Mouse (Mus musculus) ES-Bruce4 (cell line): Measurements from ENCODE around the gene E4f1. TPM values are rescaled to one million over a fixed set of nuclear protein-coding genes. Genes with fewer than 3 reads are reported as not detected.

Experiments used
- H3K27ac ChIP-seq: 2 replicates; pipeline ENCODE4 v1.5.1; 2012; ENCODE audit warnings: low read length, inconsistent platforms; ENCODE audit not compliant: insufficient read depth
- H3K27me3 ChIP-seq: 2 replicates; pipeline ENCODE4 v1.6.1; 2012; ENCODE audit warnings: mild to moderate bottlenecking, low read length, inconsistent platforms; ENCODE audit not compliant: control insufficient read depth, poor library complexity, insufficient read depth, severe bottlenecking
- H3K36me3 ChIP-seq: 2 replicates; pipeline ENCODE4 v1.6.1; 2012; ENCODE audit warnings: inconsistent platforms, mild to moderate bottlenecking, low read length, moderate library complexity; ENCODE audit not compliant: control insufficient read depth, poor library complexity, insufficient read depth, severe bottlenecking
- H3K4me1 ChIP-seq: one replicate; pipeline ENCODE4 v1.8.1; 2011; ENCODE audit warnings: low read length; ENCODE audit not compliant: control insufficient read depth, insufficient read depth
- H3K4me3 ChIP-seq: 2 replicates; pipeline ENCODE4 v1.5.1; 2011; ENCODE audit warnings: low read depth, mild to moderate bottlenecking, low read length
- H3K9ac ChIP-seq: 2 replicates; pipeline ENCODE4 v1.6.1; 2012; ENCODE audit warnings: low read depth, mild to moderate bottlenecking, inconsistent platforms; ENCODE audit not compliant: poor library complexity, severe bottlenecking
- H3K9me3 ChIP-seq: replicated peaks from 2 replicates; pipeline ENCODE4 v1.6.1; 2012; ENCODE audit warnings: mild to moderate bottlenecking, low read length, inconsistent platforms; ENCODE audit not compliant: control insufficient read depth, poor library complexity, insufficient read depth, severe bottlenecking
- CTCF ChIP-seq: IDR thresholded peaks from one replicate; pipeline ENCODE4 v1.8.1; 2011; ENCODE audit warnings: low read depth, low read length
- EP300 ChIP-seq: IDR thresholded peaks from 2 replicates; pipeline ENCODE4 v1.6.1; 2011; ENCODE audit warnings: low read depth, low read length; ENCODE audit not compliant: insufficient read depth
- POLR2A ChIP-seq: IDR thresholded peaks from one replicate; pipeline ENCODE4 v1.8.1; 2011; ENCODE audit warnings: low read length; ENCODE audit not compliant: insufficient read depth
- polyA plus RNA-seq: library from polyadenylated mRNA; stranded (reverse); fragments of >200 nt; gene quantifications from 2 replicates; pipeline ENCODE4 v1.2.4, GENCODE M21; 2011; ENCODE audit warnings: low read depth; ENCODE audit not compliant: missing spikeins, insufficient read depth, insufficient read length

Gene E4f1
- polyA plus RNA-seq, 1 experiment: 15.3 TPM

GRCm38 (mm10) chr17:24407116-24407803 lies 62.9 kb downstream of the E4f1 start:
- H3K27ac ChIP-seq: no peak overlapping the region
- H3K27me3 ChIP-seq: no peaks in the 10 kb centered on the region
- no peaks in the 10 kb centered on the region for H3K9me3 ChIP-seq
- no peak for TF ChIP-seq POLR2A
- TF ChIP-seq CTCF: no peak
- no peak for TF ChIP-seq EP300
- no peaks in the 10 kb centered on the region for H3K4me1 ChIP-seq
- H3K9ac ChIP-seq: no peak overlapping the region
- no peak overlapping the region for H3K4me3 ChIP-seq
- no peaks in the 10 kb centered on the region for H3K36me3 ChIP-seq

- H3K9ac ChIP-seq: no peak overlapping the region
- no peaks in the 10 kb centered on the region for H3K36me3 ChIP-seq
- no peaks in the 10 kb centered on the region for H3K9me3 ChIP-seq
- no peak overlapping the region for H3K4me3 ChIP-seq
- H3K27me3 ChIP-seq: no peaks in the 10 kb centered on the region
- no peak overlapping the region for H3K27ac ChIP-seq
- no peak for TF ChIP-seq CTCF
- TF ChIP-seq EP300: no peak
- no peak for TF ChIP-seq POLR2A
- H3K4me1 ChIP-seq: no peaks in the 10 kb centered on the region
Measured at GRCm38 (mm10) chr17:24402371-24402770, 67.7 kb downstream of the E4f1 start.

- no peaks in the 10 kb centered on the region for H3K4me1 ChIP-seq
Measured at GRCm38 (mm10) chr17:24394456-24394855, 75.7 kb downstream of the E4f1 start.

More at GRCm38 (mm10) chr17:24394456-24394855, 75.7 kb downstream of the E4f1 start:
- Histone ChIP-seq H3K27ac (no peak overlapping the region), H3K4me3 (no peak overlapping the region), H3K9me3 (no peaks in the 10 kb centered on the region), H3K27me3 (no peaks in the 10 kb centered on the region), H3K36me3 (no peaks in the 10 kb centered on the region), H3K9ac (no peak overlapping the region)
- TF ChIP-seq POLR2A (no peak), EP300 (no peak), CTCF (no peak)

Other genes with a start within 250 kb of the E4f1 start
- gene Tedc2, start 249.5 kb downstream of the E4f1 start, polyA plus RNA-seq: 21.0 and 24.5 TPM in 2 replicates
- 133 and 151 TPM in 2 replicates for gene Ccnf, start 218.8 kb downstream of the E4f1 start, polyA plus RNA-seq
- not detected in 2 replicates for gene Abca17, start 119.2 kb downstream of the E4f1 start, polyA plus RNA-seq
- gene Abca3, start 118.4 kb downstream of the E4f1 start, polyA plus RNA-seq: 15.1 and 15.4 TPM in 2 replicates
- 323 and 334 TPM in 2 replicates for gene Rnps1, start 55.7 kb downstream of the E4f1 start, polyA plus RNA-seq
- 46.4 and 46.7 TPM in 2 replicates for gene Eci1, start 43.7 kb downstream of the E4f1 start, polyA plus RNA-seq
- 0.42 and 0.99 TPM in 2 replicates for gene Dnase1l2, start 27.2 kb downstream of the E4f1 start, polyA plus RNA-seq
- gene Pgp, start 79 bp upstream of the E4f1 start, polyA plus RNA-seq: 15.4 and 16.4 TPM in 2 replicates
- gene Bricd5, start 3.6 kb upstream of the E4f1 start, polyA plus RNA-seq: not detected in 2 replicates
- 20.4 and 22.8 TPM in 2 replicates for gene Mlst8, start 8.8 kb upstream of the E4f1 start, polyA plus RNA-seq
- 1.7 and 3.3 TPM in 2 replicates for gene Caskin1, start 18.3 kb upstream of the E4f1 start, polyA plus RNA-seq
- gene Traf7, start 57.6 kb upstream of the E4f1 start, polyA plus RNA-seq: 145 and 168 TPM in 2 replicates
- 1.2 and 1.5 TPM in 2 replicates for gene Rab26, start 63.9 kb upstream of the E4f1 start, polyA plus RNA-seq
- gene Pkd1, start 79.5 kb upstream of the E4f1 start, polyA plus RNA-seq: 13.0 and 14.8 TPM in 2 replicates
- 51.1 and 53.2 TPM in 2 replicates for gene Tsc2, start 162.3 kb upstream of the E4f1 start, polyA plus RNA-seq
- gene Nthl1, start 162.4 kb upstream of the E4f1 start, polyA plus RNA-seq: 21.5 and 27.2 TPM in 2 replicates
- 10.3 and 13.5 TPM in 2 replicates for gene Slc9a3r2, start 180.0 kb upstream of the E4f1 start, polyA plus RNA-seq
- gene Npw, start 188.1 kb upstream of the E4f1 start, polyA plus RNA-seq: 1.6 TPM in 1 of 2 replicates, not detected in the other
- 39.0 and 42.1 TPM in 2 replicates for gene Zfp598, start 199.4 kb upstream of the E4f1 start, polyA plus RNA-seq
- gene Syngr3, start 219.6 kb upstream of the E4f1 start, polyA plus RNA-seq: 8.1 and 8.9 TPM in 2 replicates
- gene Gfer, start 225.8 kb upstream of the E4f1 start, polyA plus RNA-seq: 79.6 and 84.0 TPM in 2 replicates
- 1.2 and 2.3 TPM in 2 replicates for gene Noxo1, start 225.9 kb upstream of the E4f1 start, polyA plus RNA-seq
- gene Tbl3, start 237.3 kb upstream of the E4f1 start, polyA plus RNA-seq: 43.3 and 44.4 TPM in 2 replicates
- not detected in 2 replicates for gene Rnf151, start 247.8 kb upstream of the E4f1 start, polyA plus RNA-seq
- 1,670 and 1,851 TPM in 2 replicates for gene Rps2, start 247.8 kb upstream of the E4f1 start, polyA plus RNA-seq